Mouse (Mus musculus) urinary bladder, postnatal 4 days (tissue): ENCODE measurements around the gene Snx18.

ENCODE experiments used
- DNase-seq, 2 experiments: peaks; one replicate each; pipeline ENCODE4 v3.0.0; 2021 to 2022; ENCODE audit warnings: low spot score in 2 of 2

Gene Snx18

DNA sequence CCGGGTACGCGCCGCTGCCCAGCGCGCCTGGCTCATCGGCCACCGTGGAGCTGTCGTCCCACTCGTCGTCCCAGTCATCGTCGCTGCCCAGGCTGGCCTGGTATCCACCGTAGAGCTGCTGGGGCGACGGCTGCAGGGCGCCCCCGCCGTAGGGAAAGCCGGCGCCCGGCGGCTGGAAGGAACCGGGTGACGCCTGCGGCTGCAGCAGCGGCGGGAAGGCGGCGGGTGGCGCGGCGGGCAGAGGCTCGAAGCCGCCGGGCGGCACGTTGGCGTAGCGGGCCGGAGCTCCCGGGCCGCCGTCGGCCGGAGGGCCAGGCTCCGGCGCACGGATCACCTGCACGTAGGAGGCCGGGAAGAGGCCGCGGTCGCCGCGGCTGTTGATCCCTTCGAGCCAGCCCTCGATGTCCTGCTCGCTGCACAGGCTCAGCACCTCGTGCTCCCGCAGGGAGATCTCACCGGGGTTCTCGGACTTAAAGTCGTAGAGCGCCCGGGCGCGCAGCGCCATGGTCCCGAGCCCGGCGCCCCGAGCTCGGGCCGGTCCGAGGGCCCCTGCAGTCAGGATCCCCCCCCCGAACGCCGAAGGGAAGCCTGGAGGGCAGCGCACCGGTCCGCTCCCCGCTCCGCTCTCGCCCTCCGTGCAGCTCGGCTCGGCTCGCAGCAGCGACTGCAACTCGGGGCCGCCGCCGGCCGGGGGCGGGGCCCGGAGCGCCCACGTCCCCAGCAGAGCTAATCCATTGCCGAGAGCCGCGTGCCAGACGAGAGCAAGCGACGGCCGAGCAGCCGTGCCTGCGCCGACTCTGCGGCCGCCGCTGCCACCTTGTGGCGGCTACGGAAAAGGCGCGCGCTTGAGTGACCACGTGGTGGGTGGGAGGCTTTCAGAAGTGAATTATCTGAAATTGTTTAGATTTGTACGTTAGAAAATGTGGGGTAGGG, at the start of gene Snx18:
Gene Snx18, minus strand, starts transcription at position 674 of the 933 bp plus-strand sequence.
- DNase-seq, result peak; percentile 92 to 94

DNA sequence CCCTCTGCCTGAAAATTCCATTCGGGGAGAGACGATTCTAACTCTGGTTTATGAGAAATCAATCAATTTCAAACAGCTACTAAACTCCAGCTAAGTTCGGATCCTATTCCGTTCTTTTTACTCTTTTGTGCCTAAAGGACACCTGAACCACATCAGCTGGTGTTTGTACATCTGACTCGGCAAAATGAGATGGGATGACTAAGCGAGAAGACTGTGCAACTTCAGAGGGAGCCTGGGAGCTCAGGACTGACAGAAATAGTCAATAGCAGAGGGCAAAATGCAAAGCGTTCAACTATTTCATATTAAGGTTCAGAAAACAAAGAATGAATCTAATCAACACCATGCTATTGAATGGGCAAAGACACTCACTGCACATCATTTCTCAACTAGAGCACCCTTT, 45.5 kb upstream of the Snx18 start:
- DNase-seq, result no peak

DNA sequence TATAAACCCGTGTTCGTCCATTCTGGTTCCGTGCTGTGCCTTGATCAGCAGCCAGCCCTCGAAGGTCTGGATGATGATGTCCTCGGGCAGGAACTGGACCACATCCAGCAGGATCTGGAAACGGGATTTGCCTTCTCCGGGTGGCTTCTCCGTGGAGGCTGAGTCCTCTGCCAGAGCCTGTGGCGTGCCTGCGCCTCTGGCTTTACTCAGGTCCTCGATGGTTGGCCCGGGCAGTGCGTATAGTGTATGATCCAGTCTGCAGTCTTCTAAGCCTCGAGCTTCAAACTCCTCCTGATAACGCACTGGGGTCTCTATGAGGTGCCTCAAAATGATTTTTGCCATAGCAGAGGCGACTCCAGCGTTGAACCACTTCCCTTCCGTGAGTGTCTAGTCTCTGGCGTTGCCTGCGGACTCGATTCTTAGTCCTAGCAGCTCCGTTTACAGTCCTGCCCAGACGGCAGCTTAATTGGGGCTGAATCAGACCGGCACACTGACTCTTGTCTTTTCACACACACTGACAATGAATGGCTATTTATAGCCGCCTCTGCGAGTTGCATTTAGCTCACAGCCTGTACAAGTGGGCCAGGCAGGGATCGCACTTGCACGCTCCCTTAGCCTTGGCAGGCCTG, 44.9 kb upstream of the Snx18 start, which contains the start of gene Hspb3:
Gene Hspb3, minus strand, starts transcription at position 526 of the 629 bp plus-strand sequence.
- DNase-seq, result no peak

DNA sequence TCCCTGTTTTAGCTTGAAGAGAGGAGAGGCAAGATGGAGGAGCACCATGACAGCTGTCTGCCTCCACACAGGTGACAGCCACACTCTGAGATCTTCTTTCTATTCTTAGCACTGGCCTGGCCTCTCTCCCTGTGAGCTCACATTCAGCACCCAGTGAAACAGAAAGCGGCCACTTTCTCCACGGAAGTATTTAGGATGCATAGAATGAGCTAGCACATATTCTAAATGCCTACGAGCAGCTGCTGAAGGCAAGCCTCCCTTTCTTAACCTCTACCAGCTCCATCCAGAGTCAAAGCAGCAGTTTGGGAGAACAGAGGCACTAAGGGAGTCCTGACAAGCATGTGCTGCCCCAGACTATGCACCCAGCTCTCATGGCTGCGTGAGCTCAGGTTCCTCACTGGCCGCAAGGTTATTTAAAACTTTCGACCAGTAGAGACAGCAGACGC, 43.5 kb upstream of the Snx18 start:
- no peak for DNase-seq

DNA sequence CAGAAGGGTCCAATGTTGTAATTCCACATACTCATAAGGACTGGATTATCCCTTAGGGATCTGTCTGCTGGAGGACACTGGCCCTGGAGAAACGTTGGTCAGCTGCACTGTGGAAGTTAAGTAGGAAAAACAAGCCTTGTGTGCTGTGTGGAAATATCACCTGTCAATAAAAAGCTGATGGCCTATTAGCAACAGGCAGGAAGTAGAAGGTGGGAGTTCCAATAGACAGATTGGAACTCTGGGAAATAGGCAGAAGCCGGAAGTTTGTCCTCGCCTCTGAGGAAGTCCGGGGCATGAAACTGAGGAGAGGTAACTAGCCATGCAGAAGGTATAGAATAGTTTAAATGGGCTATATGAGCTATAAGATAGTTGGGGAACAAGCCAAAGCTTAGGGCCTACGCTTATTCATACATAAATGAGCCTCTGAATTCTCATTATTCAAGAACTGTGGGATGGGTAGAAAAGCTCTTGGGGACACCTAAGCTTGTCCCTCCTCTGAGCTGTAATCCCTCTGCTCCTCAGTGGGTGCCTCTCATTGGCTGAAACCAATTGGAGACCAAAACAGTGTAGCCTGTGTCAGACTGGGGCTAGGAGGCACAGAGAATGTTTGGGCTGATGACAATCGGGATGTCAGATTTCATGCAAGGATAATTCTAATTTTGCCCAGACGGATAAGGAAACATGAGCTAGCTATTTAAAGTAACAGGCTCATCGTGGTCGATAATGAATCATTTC, 42.4 kb upstream of the Snx18 start:
- DNase-seq, result no peak

DNA sequence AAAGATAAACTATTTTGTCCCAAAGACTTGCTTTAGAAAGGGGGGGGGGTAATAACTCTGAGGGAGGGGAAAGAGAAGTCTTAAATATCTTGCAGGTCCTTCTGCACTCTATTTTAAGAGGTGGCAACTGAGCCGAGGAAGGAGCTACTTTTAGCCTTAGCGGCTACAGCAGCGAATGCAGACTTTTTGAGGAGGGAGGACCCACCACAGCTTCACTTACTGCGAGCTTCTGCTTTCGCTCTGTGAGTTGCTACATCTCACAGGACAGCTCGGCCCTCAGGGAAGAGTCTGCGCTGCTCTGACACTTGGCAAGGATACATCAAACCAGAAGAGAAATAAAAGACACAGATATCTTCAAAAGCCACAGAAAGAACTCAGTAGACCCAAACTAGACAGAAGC, 38.8 kb upstream of the Snx18 start:
- no peak for DNase-seq

DNA sequence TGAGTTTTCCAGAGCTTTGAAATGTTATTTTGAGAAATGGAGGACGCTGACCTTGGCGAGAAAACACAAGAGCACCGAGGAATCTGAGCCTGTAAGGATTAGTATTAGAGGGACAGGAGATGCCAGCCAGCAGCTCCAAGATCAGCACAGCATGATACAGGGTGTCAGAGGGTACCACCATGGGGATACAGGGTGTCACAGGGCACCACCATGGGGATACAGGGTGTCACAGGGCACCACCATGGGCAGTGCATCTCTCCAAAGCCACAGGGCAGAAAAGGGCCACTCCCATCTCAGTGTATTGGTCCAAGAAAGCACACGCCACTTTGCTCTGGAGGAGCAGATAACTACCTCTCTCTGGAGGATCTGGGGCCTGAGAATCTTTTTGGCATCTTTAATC, 38.3 kb upstream of the Snx18 start:
- no peak for DNase-seq

DNA sequence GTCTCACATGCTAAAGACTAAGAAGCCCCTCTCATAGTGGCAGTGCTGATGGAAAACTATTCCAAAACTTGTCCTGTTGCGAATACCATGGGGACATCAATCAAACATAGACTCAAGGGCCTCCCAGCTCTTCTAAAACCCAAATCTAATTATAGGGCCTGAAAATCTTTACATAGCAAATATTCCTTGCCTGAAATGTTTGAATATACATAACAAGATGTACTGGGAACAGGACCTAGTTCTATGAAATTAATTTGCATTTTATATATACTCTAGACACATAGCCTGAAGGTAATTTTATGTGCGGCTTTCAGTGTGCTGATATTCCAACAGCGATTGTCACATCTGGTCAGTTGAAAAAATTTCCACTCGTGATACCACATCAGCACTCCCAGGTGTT, 37.1 kb upstream of the Snx18 start:
- DNase-seq, result no peak

DNA sequence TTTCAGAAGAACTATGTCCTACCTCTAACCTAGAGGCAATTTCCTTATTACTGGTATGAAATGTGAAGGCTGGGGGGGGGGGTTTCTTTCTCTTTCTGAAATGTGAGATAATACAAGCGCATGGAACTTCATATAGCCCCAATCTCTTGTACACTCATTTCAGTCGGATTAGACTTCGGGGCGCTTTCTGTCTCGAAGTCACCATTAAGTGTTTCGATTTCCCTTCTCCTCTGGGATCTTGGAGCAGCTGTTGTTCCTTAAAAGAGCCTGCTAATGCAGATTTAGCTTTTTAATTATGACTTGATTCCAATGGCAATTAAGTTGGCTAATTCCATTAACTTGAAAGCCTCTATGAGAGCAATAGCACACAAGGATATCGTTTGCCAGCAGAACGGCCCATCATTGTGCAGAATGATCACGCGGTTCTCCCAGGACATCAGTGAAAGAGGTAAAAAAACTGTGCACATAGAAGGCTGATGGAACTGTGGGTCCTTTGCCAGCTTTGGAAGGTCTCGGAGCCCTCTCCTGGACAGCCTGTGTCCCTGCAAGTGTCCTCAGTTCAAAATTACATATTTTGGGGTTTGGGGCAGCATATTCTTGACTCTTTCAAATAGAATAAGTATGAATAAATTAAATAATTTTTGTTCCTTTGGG, 22.7 kb upstream of the Snx18 start:
- no peak for DNase-seq

DNA sequence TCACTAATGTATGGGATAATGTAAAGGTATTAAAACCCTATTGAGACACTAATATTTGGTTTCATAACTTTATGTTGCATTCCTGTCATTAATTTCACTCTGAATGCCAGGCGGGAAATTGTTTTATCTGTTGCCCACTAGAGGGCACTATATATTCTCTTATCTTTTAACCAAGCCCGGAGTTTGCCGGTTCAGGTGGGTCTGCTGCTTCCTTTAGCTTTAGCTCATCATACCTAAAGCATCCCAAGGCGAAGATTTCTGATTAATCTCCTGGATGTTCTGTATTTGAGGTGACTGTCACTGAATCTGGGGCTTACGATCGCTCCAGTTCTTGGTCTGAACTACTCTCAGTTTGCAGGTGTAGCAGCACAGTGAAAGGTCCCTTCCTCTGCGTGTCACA, 20.6 kb upstream of the Snx18 start:
- DNase-seq, result no peak

DNA sequence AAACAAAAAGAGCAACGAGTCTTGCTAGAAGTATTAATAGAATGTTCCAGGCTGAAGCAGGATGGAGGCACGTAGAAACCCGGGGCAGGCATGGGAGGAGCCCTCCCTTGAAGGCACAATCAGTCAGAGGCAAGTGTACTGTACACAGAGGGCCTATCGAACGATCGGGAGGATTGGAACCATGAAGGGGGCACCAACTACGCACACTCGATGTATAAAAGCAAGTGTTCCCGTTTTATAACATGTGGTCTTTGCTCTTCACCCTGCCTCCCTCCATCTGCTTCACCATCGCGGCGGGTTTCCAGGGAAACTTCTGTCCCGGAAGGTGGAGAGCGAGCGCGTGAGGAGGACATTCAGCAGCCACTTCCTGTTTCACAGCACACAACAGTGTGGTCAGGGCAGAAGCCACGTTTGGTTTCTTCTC, 17.4 kb upstream of the Snx18 start:
- DNase-seq, result no peak

DNA sequence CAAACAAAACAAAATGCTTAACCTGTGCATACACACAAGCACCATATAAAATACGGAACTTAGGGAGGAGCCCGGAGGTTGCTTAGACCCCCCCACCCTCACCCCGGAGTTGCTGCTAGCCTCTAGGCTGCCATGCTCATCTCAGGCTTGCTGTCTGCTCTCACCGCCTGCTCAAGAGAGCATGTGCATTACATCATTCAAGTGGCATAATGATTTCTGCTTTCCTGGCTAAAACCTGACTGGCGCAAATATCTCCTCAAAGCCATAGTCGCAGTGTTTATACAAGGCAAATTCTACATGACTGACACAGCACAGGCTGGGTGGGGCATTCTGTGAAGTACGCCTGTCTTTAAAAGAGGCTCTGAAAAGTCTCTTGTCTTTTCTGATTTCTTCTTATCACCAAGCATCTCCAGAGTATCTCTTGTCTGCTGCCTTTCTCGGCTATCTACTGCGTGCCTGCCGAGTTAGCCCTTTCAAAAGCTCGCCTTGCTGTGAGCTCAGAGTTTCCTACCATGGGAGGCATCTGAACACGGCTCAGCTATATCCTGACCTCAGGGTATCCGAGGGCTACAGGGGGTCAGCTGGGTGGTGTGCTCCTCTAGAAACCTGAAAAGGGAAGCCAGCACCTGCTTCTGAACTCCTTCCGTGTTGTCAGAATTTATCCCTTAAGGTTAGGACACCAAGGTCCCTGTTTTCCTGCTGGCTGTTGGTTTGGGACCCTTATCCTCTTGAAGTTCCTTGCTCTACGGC, 16.5 kb upstream of the Snx18 start:
- no peak for DNase-seq

DNA sequence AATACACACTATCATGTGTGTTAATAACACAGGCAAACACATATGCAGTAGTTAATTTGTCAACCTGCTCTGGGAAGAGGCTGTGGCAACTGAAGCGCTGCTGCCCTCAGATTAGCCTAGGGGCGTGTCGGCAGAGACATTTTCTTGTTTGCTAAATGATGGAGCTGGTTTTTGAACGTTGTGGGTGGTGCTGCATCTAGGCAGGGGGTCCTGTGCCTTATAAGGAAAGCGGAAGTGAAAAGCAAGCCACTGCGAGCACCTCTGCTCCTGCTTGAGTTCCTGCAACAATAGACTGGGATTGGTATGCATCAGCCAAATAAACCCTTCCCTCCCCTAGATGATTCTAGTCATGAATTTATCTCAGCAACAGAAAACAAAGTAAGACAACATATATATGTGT, 14.1 kb upstream of the Snx18 start:
- DNase-seq, result no peak

DNA sequence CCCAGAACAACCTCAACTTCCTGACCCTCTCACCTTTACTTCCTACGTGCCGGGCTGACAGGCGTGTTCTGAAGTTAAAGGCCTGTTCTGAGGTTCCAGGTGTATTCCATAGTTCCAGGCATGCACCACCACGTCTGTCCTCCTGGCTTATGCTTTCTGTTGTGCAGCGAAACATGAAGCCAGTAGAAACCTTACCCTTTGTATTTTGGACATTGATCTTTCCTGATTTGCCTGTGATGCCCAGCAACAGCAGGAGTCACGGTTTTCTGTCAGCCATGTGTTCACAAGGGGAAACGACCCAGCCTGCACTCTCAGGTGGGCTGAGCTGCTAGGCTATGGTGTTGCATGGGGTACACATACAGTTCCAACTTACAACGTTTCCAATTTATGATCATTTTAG, 9.2 kb upstream of the Snx18 start:
- peak in 1 of 2 experiments; percentile 43 for DNase-seq

DNA sequence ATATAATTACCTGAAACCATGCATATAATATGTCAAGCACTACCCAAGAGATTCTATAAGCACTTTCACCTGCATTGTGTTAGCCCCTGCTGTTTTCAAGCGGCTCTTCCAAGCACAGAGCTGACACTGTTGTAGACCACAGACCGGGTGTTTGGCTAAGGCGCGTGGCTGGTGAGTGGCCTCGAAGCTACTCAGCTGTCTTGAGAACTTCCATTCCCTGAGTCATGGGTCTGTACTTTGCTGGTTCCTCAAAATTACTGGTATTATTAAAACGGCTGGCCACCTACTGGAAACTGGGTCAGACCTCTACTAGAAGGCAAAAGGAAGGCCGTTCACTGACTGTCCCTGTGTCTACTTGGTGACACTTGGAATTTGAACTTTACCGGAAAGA, 4.5 kb upstream of the Snx18 start:
- peak in 1 of 2 experiments; percentile 42 for DNase-seq

DNA sequence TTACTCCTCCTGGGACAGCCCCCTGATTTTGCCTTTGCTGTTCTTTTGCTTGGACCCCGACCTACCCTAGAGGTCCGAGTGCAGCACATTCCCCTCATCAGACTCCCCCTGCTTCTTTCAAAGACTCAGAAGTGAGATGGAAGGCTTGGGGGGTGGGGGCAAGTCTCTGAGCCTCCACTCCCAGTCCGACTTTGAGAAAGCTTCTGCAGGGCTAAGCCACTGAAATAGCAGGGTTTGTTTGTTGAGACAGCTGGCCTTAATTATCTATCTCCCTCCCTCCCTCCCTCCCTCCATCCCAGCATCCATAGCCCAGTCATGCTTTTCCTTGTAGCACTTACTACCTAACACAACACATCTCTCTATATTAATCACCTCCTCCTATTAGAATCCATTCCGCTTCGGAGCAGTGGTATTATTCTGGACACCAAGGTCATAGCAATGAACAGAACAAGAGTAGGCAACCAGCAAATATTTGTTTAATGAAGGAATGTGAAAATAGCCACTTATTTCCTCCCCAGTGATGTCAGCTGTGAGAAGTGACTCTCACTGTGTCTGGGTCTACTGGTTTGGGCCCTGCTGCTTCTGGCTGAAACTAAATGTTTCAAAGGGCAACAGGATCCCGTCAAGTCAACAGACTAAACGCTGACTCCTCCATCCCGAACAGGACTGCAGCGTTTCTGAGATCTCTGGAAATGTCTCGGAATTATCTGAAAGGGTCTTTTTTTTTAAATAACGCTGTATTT, 3.9 kb upstream of the Snx18 start:
- peak in 1 of 2 experiments; percentile 38 for DNase-seq

DNA sequence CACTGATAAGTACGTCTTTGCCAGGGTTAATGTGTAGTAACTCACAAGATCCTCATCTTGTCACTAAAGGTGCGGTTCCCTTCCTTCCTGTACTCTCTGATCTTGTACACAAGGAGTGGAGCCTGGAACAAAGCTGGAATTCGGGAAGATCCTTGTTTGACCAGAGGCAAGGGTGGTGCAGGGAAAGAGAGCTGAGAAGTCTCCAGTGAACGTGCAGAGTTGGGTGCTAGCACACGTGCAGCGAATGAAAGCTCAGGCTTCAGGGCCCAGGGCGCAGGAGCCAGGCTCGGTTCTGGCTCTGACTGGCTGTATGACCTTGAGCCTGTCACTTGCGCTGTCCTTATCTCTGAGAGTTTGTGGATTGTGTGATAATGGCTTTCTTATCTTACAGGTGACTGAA, 639 bp upstream of the Snx18 start:
- DNase-seq, result no peak

DNA sequence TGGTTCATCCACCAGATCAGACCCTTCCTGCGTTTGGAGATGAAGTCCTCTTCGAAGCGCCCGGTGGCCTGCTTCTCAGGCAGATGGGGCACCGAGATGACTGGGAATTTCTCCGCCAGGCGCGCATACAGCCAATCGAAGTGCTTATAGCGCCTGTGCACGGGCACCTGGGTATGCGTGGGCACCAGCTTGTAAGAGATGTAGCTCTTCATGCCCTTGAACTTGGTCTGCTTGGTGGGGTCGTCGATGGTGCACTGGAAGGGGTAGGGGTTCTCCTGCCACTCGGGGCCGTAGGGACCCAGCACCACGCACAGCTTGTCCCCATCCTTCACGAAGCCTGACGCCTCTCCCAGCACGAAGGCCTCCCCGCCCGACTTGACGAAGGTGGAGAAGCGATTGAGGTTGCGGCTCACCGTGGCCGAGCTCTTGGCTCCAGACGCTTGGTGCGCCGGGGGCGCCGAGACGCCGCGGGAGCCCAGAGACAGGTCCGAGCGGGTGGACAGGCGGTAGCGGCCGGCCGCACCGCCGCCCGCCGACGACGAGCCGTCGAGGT, 950 bp downstream of the Snx18 start:
- DNase-seq, result peak in 1 of 2 experiments; percentile 59

DNA sequence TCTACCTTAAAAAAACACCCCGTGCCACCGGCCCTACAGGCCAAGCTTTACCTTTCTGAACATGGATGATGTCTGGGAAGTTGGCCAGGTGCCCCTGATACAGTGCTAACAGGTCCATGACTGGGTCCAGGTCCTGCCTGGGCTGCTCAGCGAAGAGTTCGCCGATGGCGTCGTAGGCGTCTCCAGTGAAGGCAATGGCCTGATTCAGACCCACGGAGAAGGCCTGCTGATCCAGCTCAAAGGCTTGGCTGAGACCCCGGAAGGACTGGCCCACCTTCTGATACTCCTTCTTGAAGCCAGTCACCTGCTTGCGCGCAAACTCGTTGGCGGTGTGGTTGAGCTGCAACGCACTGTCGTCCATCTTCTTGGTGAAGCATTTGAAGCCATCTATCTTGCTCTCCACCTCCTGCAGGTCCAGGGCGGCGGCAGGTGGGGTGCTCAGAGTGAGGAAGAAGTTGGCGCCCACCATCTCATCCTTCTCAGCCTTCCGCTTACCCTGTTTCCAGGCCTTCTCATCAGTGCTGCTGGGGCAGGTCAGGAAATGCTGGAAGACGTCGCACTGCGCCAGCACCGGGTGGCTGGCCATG, 1.5 kb downstream of the Snx18 start:
- DNase-seq, result no peak
